In the genomic region with DNA sequence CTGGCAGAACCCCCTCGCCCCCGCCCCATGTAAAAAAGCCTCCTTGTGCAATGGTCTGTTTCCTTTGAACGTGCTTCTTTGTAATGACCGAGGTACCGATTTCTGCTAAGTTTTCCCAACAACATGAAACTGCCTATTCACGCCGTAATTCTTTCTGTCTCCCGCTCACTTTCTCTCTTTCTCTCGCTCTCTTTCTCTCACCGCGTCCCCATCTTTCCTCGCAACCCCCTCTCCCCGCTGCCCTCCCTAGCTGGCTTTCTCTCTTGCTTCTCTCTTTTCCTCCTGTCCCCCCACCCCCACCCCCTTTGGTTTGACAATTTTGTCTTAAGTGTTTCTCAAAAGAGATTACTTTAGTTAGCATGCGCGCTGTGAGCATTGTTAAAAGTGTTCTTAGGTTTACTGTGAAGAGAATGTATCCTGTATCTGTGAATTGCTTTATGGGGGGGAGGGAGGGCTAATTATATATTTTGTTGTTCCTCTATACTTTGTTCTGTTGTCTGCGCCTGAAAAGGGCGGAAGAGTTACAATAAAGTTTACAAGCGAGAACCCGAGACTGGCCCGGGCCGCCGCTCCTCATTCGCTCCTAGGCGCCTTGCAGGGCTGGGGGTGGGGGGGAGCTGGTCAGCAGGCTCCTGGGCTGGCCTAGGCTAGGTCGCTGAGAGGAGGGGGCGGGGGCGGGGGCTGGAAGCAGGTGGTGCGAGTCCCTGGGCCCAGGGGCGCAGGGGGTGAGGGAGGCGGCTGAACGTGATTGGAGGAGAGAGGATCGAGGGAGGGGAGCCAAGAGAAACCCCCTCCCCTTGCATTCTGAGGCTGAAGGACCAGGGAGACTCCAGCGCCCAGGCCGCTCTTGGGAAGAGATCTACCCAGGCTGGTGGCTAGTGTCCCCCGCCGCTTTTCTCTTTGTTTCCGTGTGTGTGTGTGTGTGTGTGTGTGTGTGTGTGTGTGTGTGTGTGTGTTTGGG, we compare ENCODE assay signal across 9 mouse cellular contexts. TPM values are rescaled to one million over a fixed set of nuclear protein-coding genes. Genes with fewer than 3 reads are reported as not detected.
DNase-seq lines count a peak whose midpoint lies in the region; ATAC-seq lines count a peak whose summit lies in the region.
"Had no signal": no experiment of that assay in that cellular context is flagged by ENCODE, and none has a peak within 500 bp of the region (broad histone marks: within the 10 kb centered on the region; RNA-seq: fewer than 3 reads in every experiment).

No protein-coding gene starts in this region.

- no peak overlapping the region for H3K4me2 ChIP-seq in forebrain, embryonic 16.5 days (ENCODE audit: low read length)

- DNase-seq in forebrain, embryonic 10.5 days (ENCODE audit: extremely low spot score, low spot score), result no peak
- DNase-seq in adrenal gland, postnatal 36 days, result peak; percentile 86 to 87
- DNase-seq in kidney, adult 11 months, result peak; percentile 78
- peak; percentile 43 for DNase-seq in lung, postnatal 10 days
- DNase-seq in thymus, postnatal 25 days, result no peak
- no peak for DNase-seq in layer of hippocampus, adult 9-11 months
- no peak for DNase-seq in right cerebral cortex, postnatal 36 days (ENCODE audit: low spot score in 2 of 2)

- no peak overlapping the region for H3K9ac ChIP-seq in forebrain, embryonic 16.5 days (replicated peaks; ENCODE audit: low read depth, low read length)

- H3K9me3 ChIP-seq in forebrain, embryonic 10.5 days, result no peaks in the 10 kb centered on the region
- no peaks in the 10 kb centered on the region for H3K9me3 ChIP-seq in forebrain, embryonic 16.5 days (ENCODE audit: control insufficient read depth, low read length)

- WGBS in forebrain, embryonic 10.5 days, result 1% methylated on average over 36 of the region's 37 CpGs
- WGBS in forebrain, embryonic 16.5 days, result under 1% methylated on average over 32 of the region's 37 CpGs

- no peak for ATAC-seq in forebrain, embryonic 16.5 days

- no peaks in the 10 kb centered on the region for H3K36me3 ChIP-seq in forebrain, embryonic 10.5 days (replicated peaks)
- H3K36me3 ChIP-seq in forebrain, embryonic 16.5 days (ENCODE audit: control insufficient read depth, insufficient read depth), result no peaks in the 10 kb centered on the region

- peak overlapping the region; percentile 38; the same call in 1 of the 2 replicates for H3K4me3 ChIP-seq in forebrain, embryonic 10.5 days
- no peak overlapping the region for H3K4me3 ChIP-seq in forebrain, embryonic 16.5 days (replicated peaks; ENCODE audit: low read length)

- peaks cover 36% of the 10 kb centered on the region for H3K4me1 ChIP-seq in forebrain, embryonic 10.5 days
- H3K4me1 ChIP-seq in forebrain, embryonic 16.5 days (replicated peaks; ENCODE audit: control insufficient read depth, insufficient read depth, low read length), result peaks cover 4% of the 10 kb centered on the region; the same call in 1 of the 2 replicates

- peaks cover 100% of the 10 kb centered on the region for H3K27me3 ChIP-seq in forebrain, embryonic 10.5 days (ENCODE audit: poor library complexity, severe bottlenecking)
- peaks cover 82% of the 10 kb centered on the region for H3K27me3 ChIP-seq in forebrain, embryonic 16.5 days (replicated peaks; ENCODE audit: control insufficient read depth, insufficient read depth, low read length)

- H3K27ac ChIP-seq in forebrain, embryonic 10.5 days, result no peak overlapping the region
- no peak overlapping the region for H3K27ac ChIP-seq in forebrain, embryonic 16.5 days (ENCODE audit: low read length)

RNA-seq across cellular contexts. Expression of a gene that starts 1.4 kb away (rescaled TPM):
- not detected in 2 replicates for polyA plus RNA-seq in forebrain, embryonic 10.5 days (2016; fragmentation: Nextera tagmentation; extraction: Ambion mirVana)
- not detected in 2 replicates for polyA plus RNA-seq in forebrain, embryonic 16.5 days (2015; fragmentation: Nextera tagmentation; extraction: Ambion mirVana)
- total RNA-seq in adrenal gland, postnatal 36 days (2021), result 10 to 100 TPM; 35.5 to 49.8 TPM

RNA-seq across cellular contexts. Expression of a gene that starts 3.3 kb away (rescaled TPM):
- not detected in 2 replicates for polyA plus RNA-seq in forebrain, embryonic 10.5 days (2016; fragmentation: Nextera tagmentation; extraction: Ambion mirVana)
- not detected in 2 replicates for polyA plus RNA-seq in forebrain, embryonic 16.5 days (2015; fragmentation: Nextera tagmentation; extraction: Ambion mirVana)
- total RNA-seq in adrenal gland, postnatal 36 days (2021), result 10 to 100 TPM; 59.4 to 80.5 TPM

RNA-seq across cellular contexts. Expression of a gene that starts 7.2 kb away (rescaled TPM):
- not detected in 2 replicates for polyA plus RNA-seq in forebrain, embryonic 10.5 days (2016; fragmentation: Nextera tagmentation; extraction: Ambion mirVana)
- not detected in 2 replicates for polyA plus RNA-seq in forebrain, embryonic 16.5 days (2015; fragmentation: Nextera tagmentation; extraction: Ambion mirVana)
- 10 to 100 TPM; 43.9 to 62.2 TPM for total RNA-seq in adrenal gland, postnatal 36 days (2021)

RNA-seq across cellular contexts. Expression of a gene that starts 13.8 kb away (rescaled TPM):
- polyA plus RNA-seq in forebrain, embryonic 10.5 days (2016; fragmentation: Nextera tagmentation; extraction: Ambion mirVana), result not detected in 2 replicates
- not detected in 2 replicates for polyA plus RNA-seq in forebrain, embryonic 16.5 days (2015; fragmentation: Nextera tagmentation; extraction: Ambion mirVana)
- 100 to 1,000 TPM; 225 to 357 TPM for total RNA-seq in adrenal gland, postnatal 36 days (2021)
- polyA plus RNA-seq: C2C12 had no signal

RNA-seq across cellular contexts. Expression of a gene that starts 18.1 kb away (rescaled TPM):
- polyA plus RNA-seq in forebrain, embryonic 10.5 days (2016; fragmentation: Nextera tagmentation; extraction: Ambion mirVana), result not detected in 2 replicates
- not detected in 2 replicates for polyA plus RNA-seq in forebrain, embryonic 16.5 days (2015; fragmentation: Nextera tagmentation; extraction: Ambion mirVana)
- 10 to 100 TPM; 16.1 to 27.0 TPM for total RNA-seq in adrenal gland, postnatal 36 days (2021)
- polyA plus RNA-seq: C2C12 had no signal

Comparison
In these comparisons a context has a peak if more than half of its experiments do, and no peak if none do; other contexts are left out.
1. DNase-seq: peak in adrenal gland, postnatal 36 days (2 of 2), kidney, adult 11 months (single experiment) and lung, postnatal 10 days (single experiment); none in forebrain, embryonic 10.5 days (single experiment), thymus, postnatal 25 days (single experiment), layer of hippocampus, adult 9-11 months (single experiment) and right cerebral cortex, postnatal 36 days (0 of 2).